Mouse (Mus musculus) liver, adult 2 months (tissue): ENCODE measurements around the gene Gclc. TPM values are rescaled to one million over a fixed set of nuclear protein-coding genes. Genes with fewer than 3 reads are reported as not detected.
"Not testable (repeated sequence)": the region's sequence is repeated elsewhere in the genome, so short reads cannot be mapped to it uniquely, and the experiment has no call there.

Source experiments
- DNase-seq: peaks from one replicate; pipeline ENCODE4 v3.0.0-alpha.2; 2011; ENCODE audit warnings: low read depth, low spot score; ENCODE audit errors: extremely low read depth
- H3K27ac ChIP-seq: fragments of 200-500 bp; replicated peaks from 2 replicates; pipeline ENCODE4 v1.5.1; 2012; ENCODE audit warnings: low read depth, mild to moderate bottlenecking, control low read depth, inconsistent platforms, low read length; ENCODE audit not compliant: insufficient read depth
- H3K27me3 ChIP-seq: fragments of 200-500 bp; 2 replicates; pipeline ENCODE4 v1.6.1; 2012; ENCODE audit warnings: mild to moderate bottlenecking, moderate library complexity, low read length, inconsistent platforms; ENCODE audit not compliant: control insufficient read depth, insufficient read depth
- H3K36me3 ChIP-seq: fragments of 200-500 bp; 2 replicates; pipeline ENCODE4 v1.6.1; 2012; ENCODE audit warnings: low read length, inconsistent platforms; ENCODE audit not compliant: control insufficient read depth, insufficient read depth
- H3K4me1 ChIP-seq: fragments of 200-500 bp; 2 replicates; pipeline ENCODE4 v1.6.1; 2011; ENCODE audit warnings: low read length; ENCODE audit not compliant: control insufficient read depth, insufficient read depth
- H3K4me3 ChIP-seq: fragments of 200-500 bp; 2 replicates; pipeline ENCODE4 v1.5.1; 2011; ENCODE audit warnings: low read depth, mild to moderate bottlenecking, control low read depth, low read length, moderate library complexity; ENCODE audit not compliant: insufficient read depth
- H3K79me2 ChIP-seq: fragments of 200-500 bp; 2 replicates; pipeline ENCODE4 v1.6.1; 2012; ENCODE audit warnings: inconsistent platforms, mild to moderate bottlenecking, low read length, moderate library complexity; ENCODE audit not compliant: control insufficient read depth, insufficient read depth
- H3K9ac ChIP-seq: fragments of 200-500 bp; 2 replicates; pipeline ENCODE4 v1.6.1; 2012; ENCODE audit warnings: low read depth, mild to moderate bottlenecking, control low read depth, inconsistent platforms, low read length
- CTCF ChIP-seq: fragments of 200-500 bp; IDR thresholded peaks from 2 replicates; pipeline ENCODE4 v1.5.1; 2011; ENCODE audit warnings: low read depth, low read length, control low read depth
- POLR2A ChIP-seq: fragments of 200-500 bp; IDR thresholded peaks from 2 replicates; pipeline ENCODE4 v1.6.1; 2011; ENCODE audit warnings: low read length, control low read depth; ENCODE audit not compliant: insufficient read depth; ENCODE audit errors: extremely low read depth
- WGBS: fragments of 180-500 bp; shearing (Covaris S2); methylation state at CpG from one replicate; pipeline ENCODE4 v1.1.7; 2018; 5-methylcytosine and 5-hydroxymethylcytosine counted together
- polyA plus RNA-seq: library from polyadenylated mRNA; depleted of rRNA; stranded (reverse); fragments of >200 nt; gene quantifications from 2 replicates; pipeline ENCODE4 v1.2.3, GENCODE M21; 2012
- total RNA-seq: library from RNA; depleted of rRNA; stranded (reverse); fragments of >200 nt; gene quantifications from 2 replicates; pipeline ENCODE4 v1.2.3, GENCODE M21; 2014

Gene Gclc
- total and polyA plus RNA-seq, 2 experiments, result 122 to 136 TPM

DNA sequence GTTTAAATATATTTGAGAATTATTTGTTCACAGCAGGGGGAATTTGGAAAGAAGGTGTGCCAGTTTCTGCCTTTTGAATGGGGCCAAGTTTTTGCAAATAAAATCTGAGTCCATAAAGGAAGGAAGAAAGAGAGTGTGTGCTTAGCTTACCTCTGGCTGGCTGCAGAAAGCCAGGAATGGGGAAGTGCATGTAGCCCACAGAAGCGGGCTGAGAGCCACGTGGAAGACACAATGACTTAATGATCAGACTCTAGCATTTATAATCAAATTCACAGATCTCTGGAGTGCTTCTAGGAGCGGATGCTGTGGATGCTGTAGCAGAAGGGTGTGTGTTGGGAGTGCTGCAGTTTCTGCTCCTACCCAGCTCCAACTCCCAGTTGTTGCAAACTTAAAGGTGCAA, 22.3 kb upstream of the Gclc start:
- Histone ChIP-seq H3K79me2 (no peaks in the 10 kb centered on the region; the same call in 1 of the 2 replicates), H3K27me3 (no peaks in the 10 kb centered on the region), H3K27ac (no peak overlapping the region), H3K4me3 (no peak overlapping the region), H3K4me1 (peaks cover 9% of the 10 kb centered on the region), H3K36me3 (no peaks in the 10 kb centered on the region), H3K9ac (no peak overlapping the region)
- WGBS, result 80% methylated on average over 3 of the region's 3 CpGs
- no peak for DNase-seq
- TF ChIP-seq POLR2A, result no peak
- no peak for TF ChIP-seq CTCF

DNA sequence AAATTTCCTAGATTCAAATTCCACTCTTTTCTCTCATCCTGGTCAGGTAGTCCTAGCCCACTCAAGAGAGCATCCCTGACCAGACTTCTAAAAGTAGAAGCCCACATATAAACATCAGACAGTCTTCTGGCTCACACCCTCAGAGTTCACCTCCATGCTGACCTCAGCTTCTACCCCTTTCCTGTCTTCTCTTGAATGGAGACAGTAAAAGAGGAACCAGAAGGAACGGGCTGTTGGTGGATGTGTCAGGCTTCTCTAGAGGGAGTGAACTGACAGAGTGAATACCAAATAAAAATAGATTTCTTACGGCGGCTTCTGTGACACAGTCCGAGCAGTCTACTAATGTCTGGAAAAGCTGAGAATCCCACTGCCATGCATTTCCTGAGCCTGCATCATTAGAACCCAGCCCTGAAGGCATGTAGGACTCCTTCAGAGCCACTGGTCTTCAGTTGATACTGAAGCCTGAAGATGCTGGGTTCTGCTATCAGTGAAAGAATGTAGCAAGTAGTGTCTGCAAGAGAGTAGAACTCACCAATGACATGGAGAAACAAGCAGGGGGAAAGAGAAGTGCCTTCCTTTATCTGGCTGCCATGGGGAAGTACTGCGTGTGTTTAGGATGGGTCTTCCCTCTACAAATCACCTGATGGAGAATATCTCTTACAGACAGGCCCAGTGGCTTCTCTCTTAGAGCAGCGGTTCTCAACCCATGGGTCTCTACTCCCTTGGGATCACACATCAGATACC, 16.9 kb upstream of the Gclc start:
- no peak for TF ChIP-seq POLR2A
- TF ChIP-seq CTCF, result no peak
- Histone ChIP-seq H3K79me2 (no peaks in the 10 kb centered on the region), H3K9ac (no peak overlapping the region), H3K27ac (no peak overlapping the region), H3K27me3 (no peaks in the 10 kb centered on the region), H3K4me3 (no peak overlapping the region), H3K4me1 (no peaks in the 10 kb centered on the region; the same call in 1 of the 2 replicates), H3K36me3 (no peaks in the 10 kb centered on the region)
- 84% methylated on average over 6 of the region's 6 CpGs for WGBS
- DNase-seq, result no peak

DNA sequence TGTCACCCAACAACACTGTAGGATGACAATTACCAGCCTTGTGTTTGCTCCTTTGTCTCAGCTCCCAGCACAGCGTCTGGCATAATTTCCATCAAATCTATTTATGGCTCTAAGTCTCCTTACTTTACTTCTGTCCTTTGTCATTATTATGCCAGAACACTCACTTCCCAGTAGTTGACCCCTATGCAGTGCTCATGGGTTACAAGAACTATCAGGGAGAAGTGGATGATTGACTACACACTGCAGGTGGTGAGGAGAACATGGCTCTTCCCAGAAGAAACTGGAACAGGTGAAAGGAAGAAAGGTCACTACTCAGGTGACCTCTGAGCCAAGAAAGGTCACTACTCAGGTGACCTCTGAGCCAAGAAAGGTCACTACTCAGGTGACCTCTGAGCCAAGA, 12.9 kb upstream of the Gclc start:
- Histone ChIP-seq H3K9ac (no peak overlapping the region), H3K27ac (no peak overlapping the region), H3K4me3 (no peak overlapping the region), H3K36me3 (no peaks in the 10 kb centered on the region), H3K4me1 (peaks cover 8% of the 10 kb centered on the region), H3K27me3 (no peaks in the 10 kb centered on the region), H3K79me2 (no peaks in the 10 kb centered on the region)
- 89% methylated on average over 1 of the region's 1 CpGs for WGBS
- TF ChIP-seq CTCF, result no peak
- no peak for TF ChIP-seq POLR2A
- no peak for DNase-seq

DNA sequence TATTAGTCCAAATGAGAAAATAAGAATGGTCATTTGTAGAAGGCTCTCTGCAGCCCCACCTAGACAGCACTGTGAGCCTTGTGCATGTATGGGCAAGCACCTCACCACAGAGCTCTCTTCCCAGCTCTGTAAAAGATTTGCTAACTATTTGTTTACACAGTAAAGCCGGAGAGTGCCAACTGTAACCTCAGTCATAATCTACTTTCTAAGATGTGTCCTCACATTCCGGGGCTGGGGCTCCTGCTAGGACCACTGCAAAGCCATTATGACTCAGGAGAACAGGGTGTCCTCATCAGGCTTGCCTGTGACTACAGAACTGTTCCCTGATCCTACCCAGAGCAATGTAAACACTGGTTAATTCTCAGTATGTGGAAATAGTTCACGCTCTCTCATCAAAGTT, 9.5 kb upstream of the Gclc start:
- H3K9ac ChIP-seq, result peak overlapping the region; percentile 73
- peak overlapping the region; percentile 100 for H3K27ac ChIP-seq
- 22% methylated on average over 3 of the region's 3 CpGs for WGBS
- no peaks in the 10 kb centered on the region for H3K36me3 ChIP-seq
- H3K4me1 ChIP-seq, result peaks cover 15% of the 10 kb centered on the region
- peak; percentile 89 for DNase-seq
- TF ChIP-seq CTCF, result no peak
- no peak for TF ChIP-seq POLR2A
- no peak overlapping the region for H3K4me3 ChIP-seq
- no peaks in the 10 kb centered on the region for H3K27me3 ChIP-seq
- H3K79me2 ChIP-seq, result no peaks in the 10 kb centered on the region

GRCm38 (mm10) chr9:77746315-77746714, 8.0 kb upstream of the Gclc start:
- Histone ChIP-seq H3K4me3 (no peak overlapping the region), H3K9ac (peak overlapping the region; percentile 36), H3K27ac (peak overlapping the region; percentile 99), H3K79me2 (no peaks in the 10 kb centered on the region), H3K27me3 (no peaks in the 10 kb centered on the region), H3K36me3 (no peaks in the 10 kb centered on the region), H3K4me1 (peaks cover 16% of the 10 kb centered on the region)
- no peak for TF ChIP-seq POLR2A
- no peak for TF ChIP-seq CTCF
- peak; percentile 98 for DNase-seq
- WGBS, result 7% methylated on average over 2 of the region's 2 CpGs

GRCm38 (mm10) chr9:77748292-77748691, 6.0 kb upstream of the Gclc start:
- not testable (repeated sequence) for H3K79me2 ChIP-seq, H3K9ac ChIP-seq, DNase-seq, H3K4me3 ChIP-seq, H3K27me3 ChIP-seq, H3K36me3 ChIP-seq
- H3K27ac ChIP-seq, result 0 out of 2 replicates have a peak overlapping the region, but pooled peaks have one; percentile 22
- peaks cover 23% of the 10 kb centered on the region for H3K4me1 ChIP-seq
- WGBS, result 93% methylated on average over 1 of the region's 1 CpGs
